Mouse (Mus musculus) heart, postnatal 0 days (tissue): ENCODE data around the gene Ush2a. TPM values are rescaled to one million over a fixed set of nuclear protein-coding genes. Genes with fewer than 3 reads are reported as not detected.
A peak's percentile ranks its signal among the peaks of the same experiment; 100 is the strongest.

Experiments
- ATAC-seq: fragments of 200-750 bp; cut with Nextera tagmentation; 2 replicates; pipeline ENCODE4 v1.8.0; 2017; ENCODE audit warnings: low read depth, moderate number of reproducible peaks, moderate library complexity; ENCODE audit not compliant: insufficient read depth
- DNase-seq: peaks from one replicate; pipeline ENCODE4 v3.0.0-alpha.2; 2016; ENCODE audit warnings: low spot score
- H3K27ac ChIP-seq: fragments of 300-500 bp; sonication (generic); 2 replicates; pipeline ENCODE4 v1.5.1; 2014; ENCODE audit warnings: low read depth, mild to moderate bottlenecking
- H3K27me3 ChIP-seq: fragments of 300-500 bp; sonication (generic); 2 replicates; pipeline ENCODE4 v1.6.1; 2014; ENCODE audit warnings: low read length, mixed read lengths; ENCODE audit not compliant: control insufficient read depth, insufficient read depth
- H3K36me3 ChIP-seq: fragments of 300-500 bp; sonication (generic); replicated peaks from 2 replicates; pipeline ENCODE4 v1.6.1; 2014; ENCODE audit warnings: low read length, mixed read lengths; ENCODE audit not compliant: control insufficient read depth, insufficient read depth
- H3K4me1 ChIP-seq: fragments of 300-500 bp; sonication (generic); 2 replicates; pipeline ENCODE4 v1.6.1; 2014; ENCODE audit warnings: antibody characterized with exemption; ENCODE audit not compliant: control insufficient read depth, insufficient read depth
- H3K4me2 ChIP-seq: fragments of 300-500 bp; sonication (generic); 2 replicates; pipeline ENCODE4 v1.6.1; 2014; ENCODE audit warnings: low read depth, mild to moderate bottlenecking, low read length, moderate library complexity
- H3K4me3 ChIP-seq: fragments of 300-500 bp; sonication (generic); 2 replicates; pipeline ENCODE4 v1.5.1; 2014; ENCODE audit warnings: low read depth, low read length
- H3K9ac ChIP-seq: fragments of 300-500 bp; sonication (generic); replicated peaks from 2 replicates; pipeline ENCODE4 v1.6.1; 2014; ENCODE audit warnings: low read depth, low read length, mixed read lengths
- H3K9me3 ChIP-seq: fragments of 300-500 bp; sonication (generic); replicated peaks from 2 replicates; pipeline ENCODE4 v1.6.1; 2016; ENCODE audit warnings: low read length; ENCODE audit not compliant: control insufficient read depth
- CTCF ChIP-seq: IDR thresholded peaks from 2 replicates; pipeline ENCODE4 v1.5.1; 2016; ENCODE audit warnings: antibody characterized with exemption, control low read depth, low read depth
- EP300 ChIP-seq: IDR thresholded peaks from 2 replicates; pipeline ENCODE4 v1.6.1; 2016; ENCODE audit warnings: antibody characterized with exemption, low read depth
- WGBS: fragments of 180-500 bp; shearing (Covaris S2); extraction: QIAGEN DNeasy Blood & Tissue Kit; methylation state at CpG from one replicate; pipeline ENCODE4 v1.1.7; 2014; 5-methylcytosine and 5-hydroxymethylcytosine counted together
- polyA plus RNA-seq: library from polyadenylated mRNA; unstranded; fragments of >200 nt; fragmentation: Nextera tagmentation; extraction: Ambion mirVana; gene quantifications from 2 replicates; pipeline ENCODE4 v1.2.1, GENCODE M21; 2015
- total RNA-seq: library from RNA; depleted of rRNA; stranded (reverse); fragments of >200 nt; gene quantifications from 2 replicates; pipeline ENCODE4 v1.2.3, GENCODE M21; 2014; ENCODE audit warnings: low replicate concordance

Gene Ush2a
- total and polyA plus RNA-seq, 2 experiments from 2014 or later, result 0.11 TPM; not detected in 1

DNA sequence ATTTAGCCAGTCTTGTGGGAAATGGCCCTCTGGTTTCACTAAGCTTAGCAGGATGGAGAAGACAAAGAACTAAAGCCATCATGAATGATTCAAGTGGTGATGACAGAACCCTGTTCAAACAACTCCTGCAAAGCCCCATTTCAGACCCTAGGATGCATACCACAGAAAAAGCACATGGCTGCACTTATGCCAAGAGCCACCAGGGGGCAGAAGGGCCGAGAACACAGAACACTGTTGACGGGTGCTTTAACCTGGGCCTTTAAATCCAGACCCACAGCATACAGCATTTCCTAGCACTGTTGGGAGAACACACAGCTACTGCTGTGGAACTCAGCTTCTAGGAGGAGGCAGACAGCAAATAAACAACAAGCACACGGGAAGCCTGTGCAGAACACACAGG lies 718.2 kb downstream of the Ush2a start:
- DNase-seq (peak; percentile 23), ATAC-seq (peak; percentile 69)
- WGBS, result 28% methylated on average over 3 of the region's 3 CpGs
- Histone ChIP-seq H3K4me1 (no peaks in the 10 kb centered on the region), H3K4me3 (no peak overlapping the region), H3K27me3 (no peaks in the 10 kb centered on the region), H3K36me3 (peaks cover 77% of the 10 kb centered on the region), H3K9me3 (no peaks in the 10 kb centered on the region), H3K27ac (no peak overlapping the region), H3K9ac (no peak overlapping the region), H3K4me2 (no peak overlapping the region)
- TF ChIP-seq EP300, result no peak
- TF ChIP-seq CTCF, result peak; percentile 78

GRCm38 (mm10) chr1:188993218-188993617 lies 731.4 kb downstream of the Ush2a start:
- Histone ChIP-seq H3K4me1 (no peaks in the 10 kb centered on the region), H3K9ac (no peak overlapping the region), H3K9me3 (no peaks in the 10 kb centered on the region), H3K27ac (no peak overlapping the region), H3K27me3 (no peaks in the 10 kb centered on the region), H3K4me3 (no peak overlapping the region), H3K4me2 (no peak overlapping the region), H3K36me3 (peaks cover 69% of the 10 kb centered on the region)
- no peak for DNase-seq
- 47% methylated on average over 4 of the region's 4 CpGs for WGBS
- ATAC-seq, result no peak
- TF ChIP-seq EP300 (no peak), CTCF (peak; percentile 61)

- Histone ChIP-seq H3K27ac (no peak overlapping the region), H3K9me3 (no peaks in the 10 kb centered on the region), H3K4me3 (no peak overlapping the region), H3K4me1 (no peaks in the 10 kb centered on the region), H3K36me3 (peaks cover 65% of the 10 kb centered on the region), H3K4me2 (no peak overlapping the region), H3K27me3 (no peaks in the 10 kb centered on the region), H3K9ac (no peak overlapping the region)
- no peak for ATAC-seq
- DNase-seq, result no peak
- WGBS, result 94% methylated on average over 3 of the region's 3 CpGs
- no peak for TF ChIP-seq EP300
- TF ChIP-seq CTCF, result no peak
Measured at GRCm38 (mm10) chr1:188997921-188998320, 736.1 kb downstream of the Ush2a start.

DNA sequence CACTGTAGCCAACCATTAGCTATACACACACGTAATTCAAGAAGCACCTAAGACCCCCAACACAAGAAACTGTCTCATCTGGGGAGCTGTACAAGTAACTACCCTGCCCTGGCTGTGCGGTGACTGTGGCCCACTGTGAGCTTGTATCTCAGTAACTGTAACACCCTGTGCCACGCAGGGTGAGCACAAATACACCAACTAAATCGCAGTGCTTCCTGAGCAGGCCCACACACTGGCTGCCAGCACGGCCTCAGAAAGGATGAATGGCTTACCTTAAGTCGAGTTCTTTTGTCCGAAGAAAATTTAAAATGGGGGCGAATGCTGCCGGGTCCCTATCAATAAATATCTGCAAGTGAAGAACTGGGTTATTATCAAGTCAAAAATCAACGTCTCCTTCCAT lies 738.2 kb downstream of the Ush2a start:
- Histone ChIP-seq H3K27ac (no peak overlapping the region), H3K27me3 (no peaks in the 10 kb centered on the region), H3K4me3 (no peak overlapping the region), H3K4me1 (no peaks in the 10 kb centered on the region), H3K36me3 (peaks cover 57% of the 10 kb centered on the region), H3K9ac (no peak overlapping the region), H3K4me2 (no peak overlapping the region), H3K9me3 (no peaks in the 10 kb centered on the region)
- DNase-seq (no peak), ATAC-seq (no peak)
- TF ChIP-seq EP300 (no peak), CTCF (no peak)
- WGBS, result 88% methylated on average over 10 of the region's 10 CpGs

DNA sequence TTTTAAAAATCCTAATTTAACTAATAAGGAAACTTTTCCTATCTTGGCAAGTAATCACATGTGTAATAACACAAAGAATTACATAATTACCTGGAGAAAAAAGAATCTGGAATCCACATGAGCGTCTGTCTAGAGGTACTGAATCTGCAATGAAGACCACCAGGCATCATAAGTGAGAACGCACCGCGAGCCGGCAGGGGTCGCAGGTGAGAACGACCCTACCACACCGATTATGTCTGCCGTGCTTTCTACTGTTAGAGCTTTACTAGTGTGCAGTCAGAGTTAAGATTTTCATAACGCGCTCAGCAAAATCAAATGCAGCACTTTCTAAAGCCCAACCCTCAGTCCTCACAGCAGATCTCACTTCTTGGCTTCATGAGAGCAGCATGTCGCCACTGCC lies 740.0 kb downstream of the Ush2a start:
- no peaks in the 10 kb centered on the region for H3K9me3 ChIP-seq
- no peaks in the 10 kb centered on the region for H3K27me3 ChIP-seq
- H3K4me2 ChIP-seq, result no peak overlapping the region
- WGBS, result 91% methylated on average over 12 of the region's 12 CpGs
- peaks cover 8% of the 10 kb centered on the region for H3K4me1 ChIP-seq
- ATAC-seq (no peak), DNase-seq (no peak)
- no peak for TF ChIP-seq EP300
- TF ChIP-seq CTCF, result no peak
- peaks cover 38% of the 10 kb centered on the region for H3K36me3 ChIP-seq
- no peak overlapping the region for H3K9ac ChIP-seq
- H3K27ac ChIP-seq, result no peak overlapping the region
- no peak overlapping the region for H3K4me3 ChIP-seq

DNA sequence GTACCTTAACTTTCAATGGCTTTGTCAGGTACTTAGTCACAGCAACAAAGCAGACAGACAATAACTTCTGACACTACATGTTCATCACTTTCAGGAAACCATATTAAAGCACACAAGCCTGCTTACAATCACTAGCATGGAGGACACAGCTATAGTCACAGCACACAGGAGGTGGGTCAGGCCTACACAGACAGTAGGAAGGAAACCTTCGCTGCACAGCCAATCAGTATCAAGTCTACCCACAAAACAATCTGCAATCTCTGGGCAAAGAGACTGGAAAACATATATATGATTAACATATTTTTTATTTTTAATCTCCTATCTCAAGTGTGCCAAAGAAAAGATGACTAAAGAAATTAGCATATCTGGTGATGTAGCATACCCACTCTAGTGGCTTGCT lies 743.0 kb downstream of the Ush2a start:
- ATAC-seq (no peak), DNase-seq (no peak)
- Histone ChIP-seq H3K9me3 (no peaks in the 10 kb centered on the region), H3K4me1 (peaks cover 12% of the 10 kb centered on the region), H3K36me3 (peaks cover 14% of the 10 kb centered on the region; the same call in 1 of the 2 replicates), H3K27ac (no peak overlapping the region), H3K9ac (no peak overlapping the region), H3K27me3 (no peaks in the 10 kb centered on the region), H3K4me2 (no peak overlapping the region), H3K4me3 (no peak overlapping the region)
- WGBS, result 95% methylated on average over 1 of the region's 1 CpGs
- no peak for TF ChIP-seq CTCF
- no peak for TF ChIP-seq EP300
